Mouse (Mus musculus) spleen, embryonic (tissue): ENCODE data around the gene Dusp1.

Source experiments
- CTCF ChIA-PET: fragments of 350-600 bp; sonication (Branson Sonifier 250); formaldehyde crosslinking; loops from one replicate; lab custom pipeline; 2022; lab: Charles Lee

Dusp1 gene

DNA sequence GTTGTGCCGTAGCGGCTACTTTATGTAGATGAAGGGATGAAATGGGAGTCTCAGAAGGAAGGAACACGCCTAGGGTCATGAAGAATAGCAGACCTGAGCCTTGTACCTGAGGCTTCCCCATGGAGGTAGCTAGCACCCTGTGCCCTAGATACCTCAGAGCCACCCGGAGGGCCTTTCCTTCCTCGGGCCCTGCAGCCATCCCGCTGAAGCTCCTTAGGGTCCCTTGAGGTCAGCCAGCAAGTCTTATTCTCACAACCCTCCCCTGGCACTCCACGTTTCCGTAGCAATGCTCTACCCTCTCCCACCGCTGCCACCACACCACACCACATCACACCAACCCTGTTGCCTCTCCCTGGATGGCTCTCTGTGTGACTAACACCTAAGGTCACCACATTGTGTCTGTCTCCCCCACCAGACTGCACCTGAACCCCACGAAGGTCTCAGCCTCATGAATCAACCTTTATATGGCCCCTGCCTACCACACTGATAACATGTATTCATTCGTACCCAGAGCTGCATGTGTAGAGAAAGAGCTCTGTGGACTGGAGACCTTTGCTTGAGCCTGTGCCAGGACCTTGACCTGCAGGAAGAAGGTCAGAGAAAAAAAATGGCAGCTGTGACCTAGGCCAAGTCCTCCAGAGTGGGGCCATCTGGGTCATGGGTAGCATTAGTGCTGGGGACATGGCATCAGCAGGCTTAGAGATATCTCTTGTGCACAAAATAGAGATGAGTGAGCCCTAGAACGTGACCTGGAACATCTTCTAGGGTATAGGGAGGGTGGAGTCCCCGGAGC lies 93.6 kb downstream of the Dusp1 start:
- CTCF ChIA-PET, result no interaction called here

DNA sequence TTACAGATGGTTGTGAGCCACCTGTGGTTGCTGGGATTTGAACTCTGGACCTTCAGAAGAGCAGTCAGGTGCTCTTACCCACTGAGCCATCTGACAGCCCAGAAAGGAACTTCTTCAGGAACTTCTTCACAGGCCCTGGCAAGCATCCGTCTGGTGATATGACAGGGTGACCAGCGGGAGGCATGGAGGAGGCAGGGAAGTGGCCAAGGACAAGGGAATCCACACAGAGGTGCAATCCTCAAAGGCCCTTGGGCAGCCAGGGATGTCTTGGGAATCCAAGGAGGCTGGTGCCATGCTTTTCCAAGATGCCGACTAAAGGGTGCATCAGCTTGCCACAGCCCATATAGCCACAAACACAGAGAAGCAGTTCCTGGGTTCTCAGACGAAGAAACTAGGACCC lies 94.3 kb downstream of the Dusp1 start:
- CTCF ChIA-PET, result no interaction called here

DNA sequence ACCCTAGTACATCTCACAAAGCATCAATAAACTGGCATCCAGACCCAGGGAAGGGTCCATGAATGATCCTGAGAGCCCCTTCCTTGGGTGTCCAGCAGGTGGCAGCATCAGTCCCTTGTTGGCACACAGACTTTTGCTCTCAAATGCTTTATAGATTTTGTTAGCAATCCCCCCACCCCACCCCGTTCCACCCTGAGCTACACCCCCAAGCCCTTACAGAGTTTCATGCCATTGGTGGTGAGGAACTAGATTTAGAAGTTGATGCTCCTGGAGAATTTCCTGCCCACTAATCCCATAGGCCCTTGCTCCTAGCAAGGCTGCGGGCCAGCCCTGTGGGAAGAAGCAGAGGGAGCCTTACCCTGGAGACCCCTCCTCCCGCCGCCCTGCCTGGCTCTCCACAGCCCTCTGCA lies 95.2 kb downstream of the Dusp1 start:
- CTCF ChIA-PET, result interaction anchor here (0.6 to 0.7 kb wide), 3 partner anchors 8 to 336 kb away, joined by 4 to 5 read pairs (median 5); no protein-coding TSS in a partner anchor

DNA sequence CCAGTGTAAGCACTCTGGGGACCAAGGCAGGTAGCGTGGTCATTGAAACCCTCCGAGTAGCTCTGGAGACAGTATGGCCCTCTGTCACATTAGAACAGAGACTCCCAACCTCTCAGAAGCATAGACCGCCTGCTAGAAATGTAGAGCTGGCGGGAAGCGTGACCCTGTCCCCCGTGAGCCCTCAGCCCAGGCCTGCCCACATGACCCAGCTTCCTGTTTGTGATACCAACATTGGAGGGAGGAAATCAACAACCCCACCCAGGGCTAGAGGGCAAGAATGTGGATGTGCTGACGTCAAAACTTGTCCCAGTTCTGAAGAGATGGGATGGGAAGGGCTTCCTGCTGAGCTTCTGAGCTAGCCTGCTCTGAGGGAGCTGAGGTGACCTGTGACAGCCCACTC lies 97.0 kb downstream of the Dusp1 start:
- CTCF ChIA-PET, result interaction anchor here (0.6 kb wide), 1 partner anchor 1865 kb away, joined by 3 read pairs; no protein-coding TSS in a partner anchor

DNA sequence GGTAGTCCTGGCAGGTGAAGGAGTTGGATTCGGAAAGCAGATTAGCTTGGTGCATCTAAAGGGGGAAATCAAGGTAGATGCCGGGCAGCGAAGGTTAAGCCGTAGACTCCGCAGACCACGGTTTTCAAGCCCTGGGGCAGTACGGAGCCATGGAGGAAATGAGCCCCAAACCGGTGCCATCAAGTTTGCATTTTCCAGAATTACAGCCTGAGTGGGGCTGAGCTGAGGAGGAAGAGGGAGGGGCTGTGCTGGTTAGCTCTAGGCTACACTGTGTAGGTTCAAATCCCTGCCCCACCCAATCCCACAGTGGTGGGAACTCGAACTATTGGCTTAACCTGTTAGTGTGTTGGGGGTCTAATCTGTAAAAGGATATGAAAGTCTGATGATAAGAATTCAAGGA lies 97.4 kb downstream of the Dusp1 start:
- CTCF ChIA-PET, result interaction anchor here (0.6 kb wide), 1 partner anchor 1866 kb away, joined by 3 read pairs; no protein-coding TSS in a partner anchor

DNA sequence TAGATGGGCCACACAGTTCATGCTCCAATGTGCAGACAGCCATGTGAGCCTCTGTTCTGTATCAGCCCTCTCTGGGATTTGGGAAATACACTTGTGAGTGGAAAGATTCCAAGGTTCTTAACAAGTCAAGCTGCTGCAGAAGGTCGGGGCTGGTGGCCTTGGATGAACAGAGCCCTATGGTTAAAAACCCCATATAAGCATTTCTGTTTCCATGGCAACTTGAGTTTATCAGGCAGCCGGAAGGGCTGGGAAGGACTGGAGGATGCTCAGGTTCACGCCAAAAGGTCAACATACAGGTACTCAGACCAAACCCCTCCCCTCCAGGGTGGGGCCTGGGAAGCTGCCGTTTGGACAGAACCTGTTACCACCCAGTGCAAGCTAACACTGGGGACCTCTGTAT lies 97.9 kb downstream of the Dusp1 start:
- CTCF ChIA-PET, result interaction anchor here (0.7 kb wide), 1 partner anchor 429 kb away, joined by 3 read pairs; no protein-coding TSS in a partner anchor

DNA sequence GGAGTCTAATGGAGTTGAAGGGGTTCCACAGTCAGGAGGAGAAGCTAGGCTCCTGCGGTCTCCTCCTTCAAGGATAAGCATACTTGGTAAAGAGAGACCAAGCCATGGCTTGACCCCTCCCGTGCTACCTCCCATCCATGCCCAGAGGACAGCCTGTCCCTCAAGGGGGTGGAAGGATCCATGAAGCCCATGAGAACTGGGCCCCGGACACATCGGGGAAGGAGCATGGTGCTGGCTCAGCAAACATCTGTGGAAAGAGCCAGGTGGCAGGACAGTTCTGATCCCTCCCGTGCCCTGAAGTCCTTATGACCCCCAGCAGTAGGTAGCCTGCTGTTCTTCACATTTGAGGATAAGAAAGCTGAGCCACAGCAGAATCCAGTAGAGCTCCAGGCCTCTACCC lies 98.5 kb downstream of the Dusp1 start:
- CTCF ChIA-PET, result interaction anchor here (0.5 to 0.7 kb wide), 2 partner anchors 429 to 528 kb away, joined by 3 to 6 read pairs; no protein-coding TSS in a partner anchor

DNA sequence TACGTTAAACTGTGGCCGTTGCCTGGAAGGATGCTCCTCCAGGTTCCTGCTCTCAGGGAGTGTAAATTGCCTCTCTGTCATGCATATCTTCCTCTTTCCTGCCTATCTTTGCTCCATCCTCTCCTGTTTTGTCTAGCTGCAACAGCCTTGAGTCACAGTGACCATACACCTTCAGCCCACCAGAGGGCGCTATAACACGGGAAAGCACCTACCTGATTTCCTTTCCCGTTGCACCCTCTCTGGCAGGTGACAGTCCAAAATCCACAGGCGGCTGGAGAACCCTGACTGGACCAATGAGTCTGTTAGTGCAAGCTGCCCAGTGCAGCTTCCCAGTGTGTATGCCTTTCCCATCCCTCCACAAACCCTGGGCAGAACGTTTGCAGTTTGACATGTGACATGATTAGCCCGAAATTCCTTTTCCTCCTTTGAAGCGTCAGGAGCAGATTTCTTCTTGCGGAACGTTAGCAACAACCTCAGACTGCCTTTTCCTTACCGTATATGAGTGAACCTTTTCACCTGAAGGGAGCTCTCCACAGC lies 99.2 kb downstream of the Dusp1 start:
- CTCF ChIA-PET, result interaction anchor here (0.5 kb wide), 1 partner anchor 529 kb away, joined by 6 read pairs; no protein-coding TSS in a partner anchor

DNA sequence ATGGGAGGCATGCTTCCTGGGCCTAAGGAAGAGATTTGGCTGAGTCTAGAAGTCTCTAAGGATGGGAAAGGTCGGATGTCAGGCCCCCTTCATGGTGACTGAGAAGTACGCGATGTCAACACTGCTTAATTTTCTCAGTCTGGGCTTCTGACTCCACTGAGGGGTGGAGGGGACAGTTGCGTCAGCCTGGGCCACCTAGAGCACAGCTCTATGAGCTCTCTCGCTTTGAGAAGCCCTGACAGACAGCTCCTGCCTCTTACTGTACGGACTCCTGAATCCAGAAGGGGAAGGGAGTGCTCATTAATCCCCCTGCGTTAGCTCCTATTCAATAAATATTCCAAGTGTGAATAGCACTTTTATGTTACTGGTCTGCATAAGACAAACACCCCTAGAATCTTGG lies 103.9 kb downstream of the Dusp1 start:
- CTCF ChIA-PET, result no interaction called here

DNA sequence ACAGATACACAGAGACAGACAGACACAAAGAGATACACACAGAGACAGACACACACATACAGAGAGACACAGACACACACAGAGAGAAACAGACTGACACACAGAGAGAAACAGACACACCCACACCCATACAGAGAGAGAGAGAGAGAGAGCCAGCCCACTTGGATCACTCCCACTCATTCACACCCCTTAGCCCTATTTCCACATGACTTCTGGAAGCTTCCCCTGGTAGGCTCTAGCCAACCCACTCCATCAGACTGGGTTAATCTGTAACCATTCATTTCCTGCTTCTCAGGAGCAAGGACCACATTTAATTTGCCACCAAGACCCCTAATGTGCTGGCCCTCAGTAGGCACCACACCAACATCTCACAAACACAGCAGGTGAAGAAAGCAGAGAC lies 104.4 kb downstream of the Dusp1 start:
- CTCF ChIA-PET, result no interaction called here
